Mouse (Mus musculus) stomach, embryonic 14.5 days (tissue): ENCODE results near the gene Glb1l. TPM values are rescaled to one million over a fixed set of nuclear protein-coding genes. Genes with fewer than 3 reads are reported as not detected.

Experiments
- ATAC-seq: fragments of 200-750 bp; cut with Nextera tagmentation; 2 replicates; pipeline ENCODE4 v1.8.0; 2017; ENCODE audit warnings: low read depth, moderate TSS enrichment; ENCODE audit not compliant: insufficient number of reproducible peaks, insufficient read depth, low FRiP score
- H3K27ac ChIP-seq: fragments of 300-500 bp; sonication (generic); 2 replicates; pipeline ENCODE4 v1.5.1; 2014; ENCODE audit warnings: mild to moderate bottlenecking, low read length, moderate library complexity, mixed read lengths
- H3K27me3 ChIP-seq: fragments of 300-500 bp; sonication (generic); 2 replicates; pipeline ENCODE4 v1.6.1; 2014; ENCODE audit warnings: low read length, control low read depth, mixed read lengths; ENCODE audit not compliant: control insufficient read depth, insufficient read depth
- H3K36me3 ChIP-seq: fragments of 300-500 bp; sonication (generic); 2 replicates; pipeline ENCODE4 v1.6.1; 2014; ENCODE audit warnings: mild to moderate bottlenecking, control low read depth, low read length, moderate library complexity, mixed read lengths; ENCODE audit not compliant: control insufficient read depth, insufficient read depth
- H3K4me1 ChIP-seq: fragments of 300-500 bp; sonication (generic); 2 replicates; pipeline ENCODE4 v1.6.1; 2014; ENCODE audit warnings: low read length, control low read depth, mixed read lengths; ENCODE audit not compliant: control insufficient read depth, insufficient read depth
- H3K4me2 ChIP-seq: fragments of 300-500 bp; sonication (generic); replicated peaks from 2 replicates; pipeline ENCODE4 v1.6.1; 2014; ENCODE audit warnings: low read depth, low read length, control low read depth
- H3K4me3 ChIP-seq: fragments of 300-500 bp; sonication (generic); 2 replicates; pipeline ENCODE4 v1.5.1; 2014; ENCODE audit warnings: low read depth, low read length, control low read depth
- H3K9ac ChIP-seq: fragments of 300-500 bp; sonication (generic); replicated peaks from 2 replicates; pipeline ENCODE4 v1.6.1; 2014; ENCODE audit warnings: low read depth, mild to moderate bottlenecking, control low read depth, low read length, moderate library complexity, mixed read lengths
- H3K9me3 ChIP-seq: fragments of 300-500 bp; sonication (generic); 2 replicates; pipeline ENCODE4 v1.6.1; 2016; ENCODE audit warnings: low read depth, low read length, control low read depth; ENCODE audit not compliant: control insufficient read depth
- WGBS: fragments of 180-500 bp; shearing (Covaris S2); extraction: QIAGEN DNeasy Blood & Tissue Kit; methylation state at CpG from one replicate; pipeline ENCODE4 v1.1.7; 2014; 5-methylcytosine and 5-hydroxymethylcytosine counted together
- polyA plus RNA-seq: library from polyadenylated mRNA; unstranded; fragments of >200 nt; fragmentation: Nextera tagmentation; extraction: Ambion mirVana; gene quantifications from 2 replicates; pipeline ENCODE4 v1.2.1, GENCODE M21; 2014

Glb1l gene
- polyA plus RNA-seq, 1 experiment from 2014 or later, result 22.4 TPM

- 2% methylated on average over 6 of the region's 6 CpGs for WGBS
- H3K4me1 ChIP-seq, result peaks cover 10% of the 10 kb centered on the region; the same call in 1 of the 2 replicates
These were observed 7.2 kb upstream of the Glb1l start for GRCm38 (mm10) chr1:75217893-75218226.

GRCm38 (mm10) chr1:75216797-75217585 lies 6.4 kb upstream of the Glb1l start:
- no peak overlapping the region for H3K9ac ChIP-seq
- no peak overlapping the region for H3K4me3 ChIP-seq
- no peak for ATAC-seq
- 75% methylated on average over 13 of the region's 13 CpGs for WGBS
- peaks cover 18% of the 10 kb centered on the region; the same call in 1 of the 2 replicates for H3K36me3 ChIP-seq
- peaks cover 10% of the 10 kb centered on the region for H3K27me3 ChIP-seq
- H3K9me3 ChIP-seq, result no peaks in the 10 kb centered on the region
- peaks cover 14% of the 10 kb centered on the region; the same call in 1 of the 2 replicates for H3K4me1 ChIP-seq
- no peak overlapping the region for H3K4me2 ChIP-seq
- H3K27ac ChIP-seq, result no peak overlapping the region

More at GRCm38 (mm10) chr1:75217893-75218226, 7.2 kb upstream of the Glb1l start:
- ATAC-seq, result no peak
- H3K9ac ChIP-seq, result 0 out of 2 replicates have a peak overlapping the region, but pooled peaks have one; percentile 47
- peak overlapping the region; percentile 51 for H3K4me3 ChIP-seq
- H3K4me2 ChIP-seq, result peak overlapping the region; percentile 98
- H3K27ac ChIP-seq, result peak overlapping the region; percentile 44; the same call in 1 of the 2 replicates
- peaks cover 10% of the 10 kb centered on the region for H3K27me3 ChIP-seq
- no peaks in the 10 kb centered on the region for H3K9me3 ChIP-seq
- H3K36me3 ChIP-seq, result peaks cover 16% of the 10 kb centered on the region; the same call in 1 of the 2 replicates

GRCm38 (mm10) chr1:75215785-75216184 lies 5.2 kb upstream of the Glb1l start:
- WGBS, result 91% methylated on average over 9 of the region's 9 CpGs
- Histone ChIP-seq H3K27ac (no peak overlapping the region), H3K9ac (no peak overlapping the region), H3K4me3 (no peak overlapping the region), H3K4me2 (no peak overlapping the region), H3K4me1 (peaks cover 21% of the 10 kb centered on the region), H3K27me3 (peaks cover 7% of the 10 kb centered on the region), H3K36me3 (peaks cover 18% of the 10 kb centered on the region; the same call in 1 of the 2 replicates), H3K9me3 (no peaks in the 10 kb centered on the region)
- ATAC-seq, result no peak

- peaks cover 18% of the 10 kb centered on the region; the same call in 1 of the 2 replicates for H3K36me3 ChIP-seq
- H3K4me3 ChIP-seq, result no peak overlapping the region
- no peak for ATAC-seq
- H3K9me3 ChIP-seq, result no peaks in the 10 kb centered on the region
- 65% methylated on average over 5 of the region's 5 CpGs for WGBS
- H3K27ac ChIP-seq, result peak overlapping the region; percentile 58; the same call in 1 of the 2 replicates
- peaks cover 27% of the 10 kb centered on the region for H3K4me1 ChIP-seq
- no peak overlapping the region for H3K4me2 ChIP-seq
- H3K27me3 ChIP-seq, result no peaks in the 10 kb centered on the region
- no peak overlapping the region for H3K9ac ChIP-seq
These were observed 4.3 kb upstream of the Glb1l start for GRCm38 (mm10) chr1:75214886-75215285.

GRCm38 (mm10) chr1:75214442-75214841 lies 3.8 kb upstream of the Glb1l start:
- peaks cover 27% of the 10 kb centered on the region; the same call in 1 of the 2 replicates for H3K4me1 ChIP-seq
- H3K27me3 ChIP-seq, result no peaks in the 10 kb centered on the region
- peak overlapping the region; percentile 77; the same call in 1 of the 2 replicates for H3K27ac ChIP-seq
- no peak overlapping the region for H3K4me3 ChIP-seq
- peak; percentile 47 for ATAC-seq
- no peak overlapping the region for H3K4me2 ChIP-seq
- H3K9ac ChIP-seq, result no peak overlapping the region
- peaks cover 18% of the 10 kb centered on the region; the same call in 1 of the 2 replicates for H3K36me3 ChIP-seq
- no peaks in the 10 kb centered on the region for H3K9me3 ChIP-seq
- WGBS, result 65% methylated on average over 2 of the region's 2 CpGs

- H3K9me3 ChIP-seq, result no peaks in the 10 kb centered on the region
- no peak overlapping the region for H3K27ac ChIP-seq
- no peak for ATAC-seq
- H3K36me3 ChIP-seq, result peaks cover 18% of the 10 kb centered on the region; the same call in 1 of the 2 replicates
- peaks cover 22% of the 10 kb centered on the region; the same call in 1 of the 2 replicates for H3K4me1 ChIP-seq
- no peak overlapping the region for H3K9ac ChIP-seq
- H3K4me3 ChIP-seq, result no peak overlapping the region
- H3K27me3 ChIP-seq, result no peaks in the 10 kb centered on the region
- H3K4me2 ChIP-seq, result no peak overlapping the region
- 87% methylated on average over 7 of the region's 7 CpGs for WGBS
These were observed 2.5 kb upstream of the Glb1l start for GRCm38 (mm10) chr1:75213096-75213495.

- no peak overlapping the region for H3K9ac ChIP-seq
- no peaks in the 10 kb centered on the region for H3K27me3 ChIP-seq
- 74% methylated on average over 4 of the region's 4 CpGs for WGBS
- no peak overlapping the region for H3K27ac ChIP-seq
- no peaks in the 10 kb centered on the region for H3K9me3 ChIP-seq
- H3K4me2 ChIP-seq, result no peak overlapping the region
- H3K36me3 ChIP-seq, result peaks cover 18% of the 10 kb centered on the region; the same call in 1 of the 2 replicates
- ATAC-seq, result no peak
- H3K4me1 ChIP-seq, result peaks cover 22% of the 10 kb centered on the region; the same call in 1 of the 2 replicates
- H3K4me3 ChIP-seq, result no peak overlapping the region
These were observed 1.9 kb upstream of the Glb1l start for GRCm38 (mm10) chr1:75212542-75212941.

- Histone ChIP-seq H3K27me3 (no peaks in the 10 kb centered on the region), H3K4me2 (peak overlapping the region; percentile 90), H3K36me3 (peaks cover 18% of the 10 kb centered on the region; the same call in 1 of the 2 replicates), H3K4me1 (peaks cover 22% of the 10 kb centered on the region; the same call in 1 of the 2 replicates), H3K9me3 (no peaks in the 10 kb centered on the region), H3K4me3 (peak overlapping the region; percentile 93), H3K27ac (peak overlapping the region; percentile 10; the same call in 1 of the 2 replicates), H3K9ac (peak overlapping the region; percentile 84)
- no peak for ATAC-seq
- WGBS, result 11% methylated on average over 17 of the region's 17 CpGs
These were observed 612 bp upstream of the Glb1l start for GRCm38 (mm10) chr1:75211141-75211708.
